Mouse (Mus musculus): ENCODE results near the gene Skint10. TPM values are rescaled to one million over a fixed set of nuclear protein-coding genes. Genes with fewer than 3 reads are reported as not detected.

Skint10 gene
- total RNA-seq (2017) = not detected in 2 replicates

DNA sequence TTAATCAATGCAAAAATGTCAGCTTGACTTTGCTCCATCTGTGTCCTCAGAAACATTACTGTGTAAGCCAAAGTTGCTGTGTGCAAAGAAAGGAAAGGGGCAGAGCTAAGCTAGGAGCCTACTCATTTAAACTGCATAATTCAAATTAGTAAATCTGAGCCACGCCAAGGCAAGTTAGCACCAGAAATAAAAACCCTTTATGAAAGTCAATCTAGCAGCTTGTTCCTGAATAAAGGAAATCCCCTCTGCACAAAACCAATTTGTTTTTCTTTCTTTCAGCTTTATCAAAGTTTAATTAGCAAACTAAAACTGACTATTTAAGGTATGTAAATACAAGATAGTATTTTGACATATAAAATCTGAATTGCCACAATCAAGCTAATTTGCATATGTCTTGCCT lies at the start of gene Skint10:
Skint10 (minus strand) TSS at position 101 of the 400 bp plus-strand sequence.
- no peak for ATAC-seq (replicated peaks; ENCODE audit: low read depth, poor library complexity, severe bottlenecking)

DNA sequence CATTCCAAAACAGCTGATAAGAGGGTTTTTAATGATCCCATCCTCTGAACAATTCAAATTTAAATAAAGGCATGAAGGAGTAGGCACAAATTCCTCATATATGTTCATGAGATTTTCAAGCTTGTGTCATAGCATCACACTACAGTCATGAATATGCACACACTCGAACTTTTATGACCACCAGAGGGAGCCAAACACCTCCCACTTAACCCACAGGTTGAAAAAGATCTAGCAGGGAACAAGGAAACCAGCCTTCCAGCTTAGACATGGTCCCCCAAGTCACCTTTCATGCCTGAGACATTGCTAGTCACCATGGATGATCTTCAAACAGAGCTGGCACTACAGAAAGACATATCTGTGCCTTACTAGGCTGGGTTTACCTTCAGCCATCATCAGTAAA lies 16.0 kb upstream of the Skint10 start:
- ATAC-seq (replicated peaks; ENCODE audit: low read depth, poor library complexity, severe bottlenecking) = no peak

Other genes with a start within 250 kb of the Skint10 start
- not detected in 2 replicates for gene Skint2, start 217.7 kb downstream of the Skint10 start, total RNA-seq (2017)

Data from common myeloid progenitor, adult 5-6 weeks (primary cell).